Mouse (Mus musculus): ENCODE measurements around the gene Birc3.

Gene Birc3

DNA sequence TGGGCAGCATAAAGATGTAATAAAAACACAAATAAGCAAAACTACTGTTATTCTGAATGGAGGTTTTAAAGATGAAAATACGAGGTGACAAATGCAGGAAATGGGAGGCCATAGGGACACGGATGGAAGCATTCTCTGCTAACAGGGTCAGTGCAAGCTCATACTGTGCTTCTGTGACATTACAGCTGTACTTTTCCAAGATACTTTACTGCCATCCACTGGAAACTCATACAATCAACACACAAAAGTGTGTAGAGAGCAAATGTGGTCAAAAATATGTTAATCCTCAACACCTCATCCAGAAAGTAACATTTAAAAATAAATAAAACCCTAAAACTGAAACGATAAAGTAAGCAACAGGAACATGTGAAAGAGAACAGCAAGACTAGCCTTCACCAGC, 50.2 kb downstream of the Birc3 start:
- no peak for DNase-seq (ENCODE audit: low spot score in 2 of 2)

DNA sequence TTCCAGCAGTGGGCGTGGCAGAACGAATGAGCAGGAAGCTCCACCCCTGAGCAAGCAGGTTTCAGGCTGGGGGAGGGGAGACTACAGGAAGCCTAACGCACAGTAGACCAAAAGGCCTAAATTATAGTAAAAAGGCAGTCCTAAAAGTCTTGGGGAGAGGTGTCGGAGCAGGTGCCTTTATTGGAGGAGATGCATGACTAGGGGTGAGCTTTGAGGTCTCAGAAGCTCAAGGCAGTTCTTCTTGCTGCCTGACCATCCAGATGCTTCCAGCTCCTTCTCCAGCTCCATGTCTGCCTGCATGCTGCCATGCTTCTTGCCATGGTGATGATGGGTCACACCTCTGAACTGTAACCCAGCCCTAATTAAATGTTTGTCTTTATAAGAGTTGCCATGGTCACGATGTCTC, 67.9 kb downstream of the Birc3 start:
- no peak for DNase-seq (ENCODE audit: low spot score in 2 of 2)
